Mouse (Mus musculus) left cerebral cortex, postnatal 36 days (tissue): ENCODE results near the gene Lmntd1. TPM values are rescaled to one million over a fixed set of nuclear protein-coding genes. Genes with fewer than 3 reads are reported as not detected.

ENCODE experiments used
- DNase-seq, 2 experiments: peaks; one replicate each; pipeline ENCODE4 v3.0.0; 2021 to 2022; ENCODE audit warnings: low spot score in 2 of 2, mixed read lengths in 1 of 2
- intact Hi-C: fragments of 180-260 bp; cut with DNase I; formaldehyde crosslinking; loops from one replicate; pipeline ENCODE4 v1.15.1; 2025
- total RNA-seq, 2 experiments: library from RNA; stranded (reverse); gene quantifications; 2 replicates each; pipeline ENCODE4 v1.2.3; 2021

The Lmntd1 gene
- total RNA-seq, 2 experiments from 2014 or later: 1.0 to 1.9 TPM

- no peak for DNase-seq
- intact Hi-C loops: no loop called here
Measured at GRCm38 (mm10) chr6:145417720-145418440, 196.2 kb downstream of the Lmntd1 start.

DNA sequence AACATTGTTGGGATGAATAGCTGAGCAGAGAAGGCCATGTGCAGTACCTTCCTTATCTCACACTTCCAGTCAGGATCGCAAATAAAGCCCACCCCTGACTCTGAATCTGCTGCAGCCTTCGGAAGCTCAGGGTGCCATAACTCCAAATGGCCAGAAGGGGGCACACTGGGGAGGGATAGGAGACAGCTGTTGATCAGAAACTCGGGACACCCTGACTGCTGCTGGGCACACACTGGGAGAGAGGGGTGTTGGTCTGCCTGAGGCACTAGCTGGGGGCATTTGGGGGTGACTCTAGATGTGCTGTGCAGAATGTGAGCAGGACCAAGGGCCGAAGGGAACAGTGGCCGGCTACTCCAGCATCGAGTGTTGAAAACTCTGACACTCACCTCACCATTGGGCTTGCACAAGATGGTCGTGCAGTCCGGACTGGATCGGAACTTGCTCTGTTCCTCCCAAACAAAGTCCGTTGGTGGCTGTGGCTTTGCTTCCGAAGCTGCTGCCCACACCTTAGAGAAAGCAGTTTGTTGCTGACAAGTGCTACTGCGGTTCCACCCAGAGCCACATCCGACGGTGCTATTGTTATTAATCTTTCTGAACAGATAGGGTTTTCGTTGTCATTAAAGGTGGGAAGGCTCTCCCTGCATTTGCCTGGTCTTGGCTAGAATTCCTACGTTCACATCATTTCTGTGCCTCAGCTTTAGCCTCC is 197.0 kb downstream of the Lmntd1 start:
- intact Hi-C loops: no loop called here
- DNase-seq: peak in 1 of 2 experiments; percentile 25

DNA sequence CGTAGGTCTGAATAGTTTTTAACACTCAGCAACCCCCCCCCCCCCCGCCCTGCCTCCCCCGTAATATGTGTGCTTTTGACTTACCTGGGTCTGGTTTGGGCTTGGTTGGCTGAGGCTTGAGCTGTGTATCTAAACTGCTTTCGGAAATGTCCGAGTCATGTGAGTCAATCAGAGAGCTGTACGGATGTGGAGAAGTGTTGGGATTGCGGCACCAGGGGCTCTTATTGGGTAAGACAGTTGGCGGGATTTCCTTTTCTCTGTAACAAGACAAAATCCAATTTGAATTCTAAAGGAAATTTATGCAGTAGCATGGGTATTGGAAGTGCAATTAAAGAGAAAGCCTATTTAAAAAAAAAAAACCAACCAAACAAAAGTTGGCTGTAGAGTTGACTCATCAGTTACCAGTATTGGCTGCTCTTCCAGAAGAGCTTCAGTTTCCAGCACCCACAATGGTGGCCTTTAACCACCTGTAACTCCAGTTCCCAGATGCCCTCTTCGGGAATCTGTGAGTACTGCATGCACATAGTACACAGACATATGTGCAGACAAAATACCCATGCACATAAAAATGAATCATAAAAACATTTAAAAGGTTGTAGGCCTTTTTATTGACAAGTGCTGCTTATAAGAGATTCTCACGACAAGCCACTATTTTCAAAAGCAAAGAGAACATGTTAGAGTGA is 209.6 kb downstream of the Lmntd1 start:
- intact Hi-C loops: no loop called here
- DNase-seq: no peak

GRCm38 (mm10) chr6:145401140-145401539 is 213.0 kb downstream of the Lmntd1 start:
- intact Hi-C loops: no loop called here
- no peak for DNase-seq

GRCm38 (mm10) chr6:145397881-145398280 is 216.2 kb downstream of the Lmntd1 start:
- DNase-seq: peak in 1 of 2 experiments; percentile 1
- intact Hi-C loops: no loop called here

DNA sequence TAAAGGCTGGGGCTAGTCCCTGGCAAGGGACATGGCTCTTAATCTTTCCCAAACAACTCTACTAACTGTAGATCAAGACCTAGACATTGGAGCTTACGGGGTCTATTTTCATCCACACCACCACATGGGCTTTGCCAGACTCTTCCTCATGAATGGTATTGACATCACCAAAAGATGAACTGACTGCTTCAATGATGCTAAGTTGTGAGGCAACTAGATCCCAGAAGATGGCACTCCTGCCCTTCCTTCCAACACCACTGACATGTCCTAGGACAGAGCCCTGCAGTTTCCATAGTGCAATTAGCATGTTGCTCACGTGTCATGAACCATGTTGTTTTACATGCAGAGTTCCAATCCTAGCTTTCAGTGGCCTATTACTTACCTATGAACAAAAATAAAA is 217.6 kb downstream of the Lmntd1 start:
- DNase-seq: peak in 1 of 2 experiments; percentile 10
- intact Hi-C loops: no loop called here

- intact Hi-C loops: no loop called here
- DNase-seq: no peak
Measured at GRCm38 (mm10) chr6:145390421-145390820, 223.7 kb downstream of the Lmntd1 start.

DNA sequence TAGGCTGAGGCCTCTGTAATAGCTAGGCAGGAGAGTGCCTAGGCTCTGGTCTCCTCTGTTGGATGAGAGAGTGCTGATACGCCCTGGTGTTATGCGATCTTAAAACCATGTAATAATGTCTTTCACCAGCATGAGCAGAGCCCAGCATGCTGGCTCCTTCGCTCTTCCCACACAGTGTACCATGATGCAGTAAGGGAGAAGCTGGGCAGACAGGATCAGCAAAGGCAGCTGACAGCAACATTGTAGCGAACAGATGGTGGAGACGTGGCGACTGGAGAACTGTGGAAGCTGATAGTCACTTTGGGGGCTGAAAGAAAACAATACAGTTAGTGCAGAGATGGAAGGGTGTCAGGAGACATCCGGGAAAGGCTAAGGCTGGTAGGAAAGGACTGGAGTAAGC is 224.2 kb downstream of the Lmntd1 start:
- peak; percentile 59 to 80 for DNase-seq
- intact Hi-C loops: loop anchor here (5.0 kb wide), 1 partner anchor 892 kb away; no protein-coding TSS in a partner anchor

- intact Hi-C loops: loop anchor here (5.0 kb wide), 1 partner anchor 895 kb away; no protein-coding TSS in a partner anchor
- peak; percentile 31 to 36 for DNase-seq
Measured at GRCm38 (mm10) chr6:145387378-145387777, 226.7 kb downstream of the Lmntd1 start.

GRCm38 (mm10) chr6:145382586-145383380 is 231.3 kb downstream of the Lmntd1 start:
- intact Hi-C loops: no loop called here
- DNase-seq: no peak

GRCm38 (mm10) chr6:145380961-145381360 is 233.2 kb downstream of the Lmntd1 start:
- intact Hi-C loops: no loop called here
- DNase-seq: no peak

DNA sequence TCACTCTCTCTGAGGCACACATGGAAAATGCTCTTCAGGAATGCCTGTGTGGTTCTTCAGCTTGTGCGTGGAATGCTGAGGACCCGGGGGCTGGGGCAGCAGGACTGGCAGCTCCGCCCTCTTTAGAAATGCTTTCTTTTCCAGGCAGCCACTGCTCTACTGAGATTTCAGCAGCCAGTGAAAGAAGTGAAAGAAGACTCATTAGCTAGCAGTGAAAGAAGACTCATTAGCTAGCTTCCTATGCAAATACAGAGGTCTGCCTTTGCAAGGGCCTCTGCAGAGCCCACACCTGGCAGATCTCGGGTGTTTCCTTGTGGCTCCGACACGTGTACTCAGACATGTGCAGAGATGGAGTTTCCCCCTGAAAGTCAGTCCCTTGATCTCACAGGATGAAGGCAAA is 234.9 kb downstream of the Lmntd1 start:
- intact Hi-C loops: no loop called here
- DNase-seq: no peak

- DNase-seq: no peak
- intact Hi-C loops: no loop called here
Measured at GRCm38 (mm10) chr6:145378689-145379088, 235.4 kb downstream of the Lmntd1 start.

DNA sequence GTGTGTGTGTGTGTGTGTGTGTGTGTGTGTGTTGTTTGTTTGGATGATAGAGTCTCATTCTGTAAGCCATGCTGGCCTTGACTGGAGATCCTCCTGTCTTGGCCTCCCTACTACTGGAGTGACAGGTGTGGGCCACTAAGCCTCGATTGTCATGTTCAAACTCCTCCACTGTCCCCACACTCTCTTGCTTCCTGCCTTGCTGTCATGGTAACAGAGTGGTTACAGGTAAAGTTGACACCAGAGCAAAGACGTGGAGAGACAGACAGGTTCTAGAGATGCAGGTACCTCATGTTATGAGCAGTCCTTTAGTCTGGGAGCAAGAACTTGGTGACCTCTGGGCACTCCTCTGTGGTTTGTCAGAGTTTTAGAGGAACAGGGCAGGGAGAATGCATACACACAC is 239.7 kb downstream of the Lmntd1 start:
- intact Hi-C loops: no loop called here
- DNase-seq: no peak

DNA sequence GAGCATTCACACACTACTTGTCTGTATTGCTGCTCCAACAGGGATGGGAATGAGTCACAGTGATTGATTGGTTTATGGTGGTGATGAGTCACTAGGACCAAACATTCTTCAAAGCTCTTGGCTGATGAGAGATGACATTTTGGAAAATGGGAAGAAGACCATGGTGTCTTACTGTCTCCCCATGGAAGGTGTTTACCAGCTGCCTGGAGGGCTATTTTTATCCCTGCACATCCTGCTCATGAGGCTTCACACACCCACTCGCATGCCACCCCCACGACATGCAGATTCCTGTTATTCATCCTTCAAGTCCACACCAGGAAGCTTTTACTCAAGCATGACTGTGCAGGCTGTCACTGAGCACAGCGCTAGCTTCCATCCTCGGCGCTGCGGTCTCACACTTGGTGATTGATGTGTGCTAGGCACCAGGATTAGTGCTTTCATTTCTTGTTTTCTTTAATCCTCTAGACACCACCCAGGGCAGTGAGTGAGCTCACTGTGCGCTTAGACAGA is 240.4 kb downstream of the Lmntd1 start:
- DNase-seq: peak; percentile 68 to 77
- intact Hi-C loops: no loop called here

GRCm38 (mm10) chr6:145372066-145372465 is 242.1 kb downstream of the Lmntd1 start:
- intact Hi-C loops: no loop called here
- no peak for DNase-seq

GRCm38 (mm10) chr6:145371586-145371985 is 242.5 kb downstream of the Lmntd1 start:
- no peak for DNase-seq
- intact Hi-C loops: no loop called here

- intact Hi-C loops: no loop called here
- DNase-seq: no peak
Measured at GRCm38 (mm10) chr6:145370302-145370701, 243.8 kb downstream of the Lmntd1 start.

DNA sequence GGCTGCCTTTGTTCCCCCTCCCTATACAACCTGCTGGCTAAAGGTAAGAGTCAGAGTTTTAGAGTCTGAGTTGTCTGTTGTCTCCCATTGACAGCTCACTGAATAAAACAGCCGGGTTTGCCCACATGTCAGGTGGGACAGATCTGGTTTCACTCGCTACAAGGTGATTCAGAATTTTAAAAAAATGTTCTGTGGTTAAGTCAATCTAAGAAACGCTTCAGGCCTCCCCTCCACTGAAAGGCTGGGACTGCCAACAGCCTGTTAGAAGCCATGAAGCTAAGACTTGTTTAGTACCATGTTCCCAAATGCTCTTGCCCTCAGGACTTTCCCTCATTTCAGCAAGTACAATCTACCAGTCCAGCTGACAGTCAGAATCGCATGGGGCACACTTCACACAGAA is 244.8 kb downstream of the Lmntd1 start:
- no peak for DNase-seq
- intact Hi-C loops: no loop called here

DNA sequence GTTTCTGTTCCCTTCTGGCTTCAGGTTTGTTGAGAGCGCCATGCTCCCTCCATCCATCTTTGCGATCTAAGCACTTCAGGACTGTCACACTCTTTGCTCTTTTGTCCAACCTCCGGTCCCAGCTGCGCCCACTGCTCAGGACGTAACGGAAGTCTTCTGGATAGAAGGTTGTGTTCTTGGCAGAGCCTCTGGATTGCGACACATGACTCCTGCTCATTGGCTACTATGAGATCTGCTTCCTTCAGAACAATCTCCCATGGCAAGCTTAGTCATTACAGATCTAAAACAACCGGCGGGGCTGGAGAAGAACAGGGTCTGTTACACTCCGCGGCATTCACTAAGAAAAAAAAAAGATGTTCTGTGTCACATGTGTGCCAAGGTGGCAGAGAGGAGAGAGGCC is 247.6 kb downstream of the Lmntd1 start:
- intact Hi-C loops: no loop called here
- DNase-seq: no peak
